Mouse (Mus musculus) neural tube, embryonic 14.5 days (tissue): ENCODE measurements at regions not wholly inside any gene's neighbourhood (a gene's known extent, or its start where the extent isn't known, plus 50 kb on each side); places are given as distances from the start of the nearest gene placed in this dataset.

Experiments used
- ATAC-seq: fragments of 200-750 bp; cut with Nextera tagmentation; 2 replicates; pipeline ENCODE4 v1.8.0; 2017; ENCODE audit warnings: low read depth, mild to moderate bottlenecking, moderate TSS enrichment, moderate library complexity
- H3K27ac ChIP-seq: fragments of 300-500 bp; sonication (generic); 2 replicates; pipeline ENCODE4 v1.5.1; 2014; ENCODE audit warnings: low read depth, mild to moderate bottlenecking, control low read depth, low read length, moderate library complexity, mixed read lengths
- H3K27me3 ChIP-seq: fragments of 300-500 bp; sonication (generic); 2 replicates; pipeline ENCODE4 v1.6.1; 2014; ENCODE audit warnings: low read length; ENCODE audit not compliant: control insufficient read depth, insufficient read depth
- H3K36me3 ChIP-seq: fragments of 300-500 bp; sonication (generic); 2 replicates; pipeline ENCODE4 v1.6.1; 2014; ENCODE audit warnings: low read length, mixed read lengths; ENCODE audit not compliant: control insufficient read depth, insufficient read depth
- H3K4me1 ChIP-seq: fragments of 300-500 bp; sonication (generic); 2 replicates; pipeline ENCODE4 v1.6.1; 2014; ENCODE audit warnings: low read length; ENCODE audit not compliant: control insufficient read depth, insufficient read depth
- H3K4me2 ChIP-seq: fragments of 300-500 bp; sonication (generic); 2 replicates; pipeline ENCODE4 v1.6.1; 2014; ENCODE audit warnings: mild to moderate bottlenecking, low read depth, low read length, control low read depth
- H3K4me3 ChIP-seq: fragments of 300-500 bp; sonication (generic); 2 replicates; pipeline ENCODE4 v1.5.1; 2014; ENCODE audit warnings: low read depth, low read length, control low read depth, mixed read lengths
- H3K9ac ChIP-seq: fragments of 300-500 bp; sonication (generic); replicated peaks from 2 replicates; pipeline ENCODE4 v1.6.1; 2014; ENCODE audit warnings: low read depth, mild to moderate bottlenecking, control low read depth, low read length, mixed read lengths
- H3K9me3 ChIP-seq: fragments of 300-500 bp; sonication (generic); 2 replicates; pipeline ENCODE4 v1.6.1; 2016; ENCODE audit warnings: low read length; ENCODE audit not compliant: control insufficient read depth
- WGBS: fragments of 180-500 bp; shearing (Covaris S2); extraction: QIAGEN DNeasy Blood & Tissue Kit; methylation state at CpG from one replicate; pipeline ENCODE4 v1.1.7; 2014; 5-methylcytosine and 5-hydroxymethylcytosine counted together

- 70% methylated on average over 6 of the region's 6 CpGs for WGBS
- H3K4me1 ChIP-seq, result 0 out of 2 replicates have a peak, but pooled peaks cover 8% of the 10 kb centered on the region
Measured at GRCm38 (mm10) chr5:139612676-139613075, 69.4 kb downstream of the Uncx start.

GRCm38 (mm10) chr5:139613601-139614000 is 70.3 kb downstream of the Uncx start:
- Histone ChIP-seq H3K36me3 (no peaks in the 10 kb centered on the region), H3K27ac (no peak overlapping the region), H3K9ac (no peak overlapping the region), H3K9me3 (no peaks in the 10 kb centered on the region), H3K4me3 (no peak overlapping the region), H3K27me3 (peaks cover 2% of the 10 kb centered on the region; the same call in 1 of the 2 replicates), H3K4me2 (no peak overlapping the region), H3K4me1 (peaks cover 8% of the 10 kb centered on the region; the same call in 1 of the 2 replicates)
- no peak for ATAC-seq
- WGBS, result 73% methylated on average over 5 of the region's 5 CpGs

More at GRCm38 (mm10) chr5:139612676-139613075, 69.4 kb downstream of the Uncx start:
- H3K27ac ChIP-seq, result no peak overlapping the region
- no peak overlapping the region for H3K4me2 ChIP-seq
- ATAC-seq, result no peak
- H3K9ac ChIP-seq, result no peak overlapping the region
- no peaks in the 10 kb centered on the region for H3K9me3 ChIP-seq
- no peak overlapping the region for H3K4me3 ChIP-seq
- H3K36me3 ChIP-seq, result no peaks in the 10 kb centered on the region
- H3K27me3 ChIP-seq, result peaks cover 2% of the 10 kb centered on the region; the same call in 1 of the 2 replicates

DNA sequence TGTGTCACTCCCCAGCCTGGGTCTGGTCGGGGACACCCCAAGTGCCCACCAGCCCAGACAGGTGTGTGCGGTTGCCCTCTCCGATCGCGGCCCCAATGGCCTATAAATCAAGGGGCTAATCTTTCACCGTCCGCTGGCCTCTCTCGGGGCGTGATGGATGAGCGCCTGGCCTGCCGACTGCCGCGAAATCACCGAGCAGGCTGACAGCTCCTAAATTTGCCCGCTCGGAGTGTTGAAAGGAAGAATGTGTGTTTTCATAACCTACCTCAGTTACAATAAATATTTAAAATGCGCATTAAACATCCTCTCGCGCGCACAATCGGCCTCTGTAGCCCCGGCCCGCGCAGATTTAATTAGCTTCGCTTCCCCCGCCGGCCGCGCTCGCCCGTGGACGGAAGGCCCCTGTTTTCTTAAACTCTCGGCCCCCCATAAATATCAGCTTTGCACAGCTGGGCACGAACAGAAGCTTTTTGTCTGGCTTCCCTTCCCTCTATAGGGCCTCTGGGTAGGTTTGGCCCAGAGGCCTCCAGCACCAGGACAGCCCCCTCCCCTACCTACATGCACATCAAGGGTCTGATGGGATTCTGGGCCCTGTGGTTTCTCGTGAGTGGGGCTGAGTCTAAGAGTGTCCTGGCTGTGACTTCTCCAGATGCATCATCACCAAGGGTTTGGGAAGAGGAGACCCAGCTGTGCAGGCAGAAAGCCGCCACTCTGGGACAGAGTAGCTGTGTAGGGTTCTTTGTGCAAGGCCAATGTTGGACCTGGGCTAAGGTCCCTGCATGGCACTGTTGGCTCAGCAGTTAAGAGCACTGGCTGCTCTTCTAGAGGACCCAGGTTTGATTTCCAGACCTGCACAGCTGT is 76.2 kb downstream of the Uncx start:
- 8% methylated on average over 36 of the region's 36 CpGs for WGBS
- no peak overlapping the region for H3K4me3 ChIP-seq
- peaks cover 2% of the 10 kb centered on the region; the same call in 1 of the 2 replicates for H3K27me3 ChIP-seq
- no peaks in the 10 kb centered on the region for H3K9me3 ChIP-seq
- H3K4me2 ChIP-seq, result no peak overlapping the region
- no peaks in the 10 kb centered on the region for H3K36me3 ChIP-seq
- peak overlapping the region; percentile 52 for H3K27ac ChIP-seq
- peaks cover 15% of the 10 kb centered on the region for H3K4me1 ChIP-seq
- H3K9ac ChIP-seq, result no peak overlapping the region; the same call in 1 of the 2 replicates
- ATAC-seq, result peak; percentile 33; the same call in 1 of the 2 replicates

DNA sequence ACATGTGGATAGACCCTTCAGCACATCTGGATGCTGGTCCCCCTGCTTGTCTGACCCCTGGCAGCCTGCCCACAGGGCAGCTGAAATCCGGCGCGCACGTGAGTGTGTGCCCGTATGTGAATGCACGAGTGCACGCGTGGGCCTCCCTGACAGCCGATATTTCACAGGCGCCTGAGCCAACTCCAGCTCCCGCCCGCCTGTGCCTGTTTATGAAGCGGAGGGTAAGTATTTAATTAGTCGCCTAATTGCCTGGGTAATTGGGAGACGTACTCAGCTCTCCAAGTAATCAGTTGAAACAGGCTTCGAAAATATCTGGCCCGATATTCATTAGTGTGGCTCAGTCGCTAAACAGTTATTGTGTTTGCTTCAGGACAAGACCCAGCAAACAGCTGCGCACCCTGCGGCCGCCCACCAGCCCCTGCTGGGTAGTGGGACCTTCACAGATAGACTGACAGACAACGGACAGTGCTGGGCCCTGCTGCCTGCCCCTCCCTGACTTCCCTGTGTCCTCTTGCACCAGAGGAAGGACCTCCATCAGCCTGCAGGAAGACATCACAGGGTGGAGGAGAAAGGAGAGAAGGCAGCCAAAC is 82.7 kb downstream of the Uncx start:
- H3K27ac ChIP-seq, result peak overlapping the region; percentile 34; the same call in 1 of the 2 replicates
- peak; percentile 69; the same call in 1 of the 2 replicates for ATAC-seq

DNA sequence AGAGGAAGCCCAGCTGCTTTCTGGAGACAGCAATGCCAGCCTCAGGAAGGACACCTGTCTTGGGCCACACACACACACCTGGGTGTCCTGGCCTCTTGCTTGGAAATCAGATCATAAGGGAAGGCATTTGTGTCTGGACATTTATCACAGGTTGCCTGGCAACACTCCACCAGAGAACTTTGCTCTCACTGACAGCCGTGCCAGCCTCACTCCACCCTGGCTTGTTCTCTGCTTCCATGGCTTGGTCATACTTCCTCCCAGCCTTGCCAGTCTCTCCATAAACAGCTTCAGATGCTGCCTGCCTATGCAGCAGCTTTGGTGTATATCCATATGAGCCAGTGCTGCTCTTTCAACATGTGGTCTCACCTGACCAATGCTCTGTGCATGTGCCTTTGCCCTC is 84.3 kb downstream of the Uncx start:
- Histone ChIP-seq H3K36me3 (no peaks in the 10 kb centered on the region), H3K9me3 (peaks cover 5% of the 10 kb centered on the region; the same call in 1 of the 2 replicates), H3K9ac (no peak overlapping the region), H3K27ac (no peak overlapping the region), H3K4me1 (no peaks in the 10 kb centered on the region), H3K4me3 (no peak overlapping the region), H3K4me2 (no peak overlapping the region), H3K27me3 (no peaks in the 10 kb centered on the region)
- 38% methylated on average over 1 of the region's 1 CpGs for WGBS
- ATAC-seq, result no peak

More for the DNA sequence above, 82.7 kb downstream of the Uncx start:
- H3K4me2 ChIP-seq, result no peak overlapping the region
- no peak overlapping the region for H3K4me3 ChIP-seq
- H3K36me3 ChIP-seq, result no peaks in the 10 kb centered on the region
- H3K9ac ChIP-seq, result no peak overlapping the region
- H3K27me3 ChIP-seq, result no peaks in the 10 kb centered on the region
- peaks cover 5% of the 10 kb centered on the region; the same call in 1 of the 2 replicates for H3K9me3 ChIP-seq
- whole genome bisulfite sequencing, result 38% methylated on average over 22 of the region's 22 CpGs
- H3K4me1 ChIP-seq, result no peaks in the 10 kb centered on the region

DNA sequence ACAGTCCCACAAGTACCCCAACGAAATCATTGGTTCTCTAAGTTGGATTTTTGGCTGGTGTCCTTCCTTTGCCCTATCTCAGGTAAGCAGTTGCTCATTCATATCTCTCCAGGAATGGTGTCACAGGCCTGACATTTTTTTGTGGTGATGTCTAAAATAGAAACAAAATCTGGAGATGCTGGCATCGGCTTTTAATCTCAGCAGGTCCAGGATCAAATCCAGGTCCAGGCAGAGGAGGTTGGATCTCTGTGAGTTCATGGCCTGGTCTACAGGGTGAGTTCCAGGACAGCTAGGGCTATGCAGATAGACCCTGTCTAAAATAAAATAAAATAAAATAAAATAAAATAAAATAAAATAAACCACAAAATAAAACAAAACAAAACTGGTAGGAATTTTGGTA is 93.7 kb downstream of the Uncx start:
- no peak overlapping the region for H3K9ac ChIP-seq
- H3K27ac ChIP-seq, result no peak overlapping the region
- no peak overlapping the region for H3K4me3 ChIP-seq
- H3K4me2 ChIP-seq, result no peak overlapping the region
- H3K9me3 ChIP-seq, result no peaks in the 10 kb centered on the region
- no peaks in the 10 kb centered on the region for H3K27me3 ChIP-seq
- ATAC-seq, result no peak
- 95% methylated on average over 2 of the region's 2 CpGs for WGBS
- H3K36me3 ChIP-seq, result no peaks in the 10 kb centered on the region
- H3K4me1 ChIP-seq, result no peaks in the 10 kb centered on the region

DNA sequence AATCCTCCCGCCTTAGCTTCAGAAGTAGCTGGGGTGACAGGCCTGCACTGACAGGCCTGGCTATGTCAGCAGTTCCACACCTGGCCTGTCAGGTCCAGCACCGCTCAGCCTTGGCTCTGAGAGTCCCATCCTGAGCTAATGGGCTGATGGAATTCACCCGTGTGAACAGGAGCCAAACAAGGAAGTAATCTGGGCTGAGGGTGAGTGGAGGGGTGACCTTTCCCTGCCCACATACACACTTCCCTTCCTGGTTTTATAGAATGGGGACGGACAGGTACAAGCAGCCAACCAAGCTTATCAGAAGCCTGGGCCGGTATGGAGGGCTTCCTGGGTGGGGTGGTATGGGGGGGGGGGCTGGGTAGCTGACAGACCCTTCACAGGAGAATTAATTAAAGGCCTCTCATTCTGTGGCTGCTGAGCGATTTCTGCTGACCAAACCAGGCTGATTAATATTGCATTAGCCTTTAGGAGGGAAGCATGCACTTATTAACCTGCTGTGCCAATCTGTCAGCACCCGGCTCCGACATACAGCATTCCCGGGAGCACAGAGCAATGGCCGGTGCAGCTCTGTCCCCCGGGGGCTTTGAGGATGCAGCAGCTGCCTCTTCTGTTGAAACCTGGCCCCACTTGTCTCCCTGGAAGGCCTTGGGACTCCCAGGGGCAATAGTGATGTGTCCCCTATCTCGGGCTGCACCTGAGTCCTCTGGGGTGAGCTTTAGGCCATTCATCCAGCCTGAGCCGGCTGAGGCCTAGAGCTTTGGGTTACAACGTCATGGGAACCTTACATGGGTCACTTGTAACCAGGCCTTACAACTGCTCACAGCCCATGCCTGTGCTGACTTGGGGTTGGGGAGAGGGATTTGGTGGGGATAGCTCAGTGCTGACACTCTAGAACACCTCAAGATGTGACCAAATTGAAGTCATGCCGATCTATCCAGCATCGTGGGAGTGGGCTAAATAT is 95.2 kb downstream of the Micall2 start:
- 35% methylated on average over 16 of the region's 16 CpGs for WGBS
- H3K4me2 ChIP-seq, result no peak overlapping the region
- H3K27ac ChIP-seq, result no peak overlapping the region

DNA sequence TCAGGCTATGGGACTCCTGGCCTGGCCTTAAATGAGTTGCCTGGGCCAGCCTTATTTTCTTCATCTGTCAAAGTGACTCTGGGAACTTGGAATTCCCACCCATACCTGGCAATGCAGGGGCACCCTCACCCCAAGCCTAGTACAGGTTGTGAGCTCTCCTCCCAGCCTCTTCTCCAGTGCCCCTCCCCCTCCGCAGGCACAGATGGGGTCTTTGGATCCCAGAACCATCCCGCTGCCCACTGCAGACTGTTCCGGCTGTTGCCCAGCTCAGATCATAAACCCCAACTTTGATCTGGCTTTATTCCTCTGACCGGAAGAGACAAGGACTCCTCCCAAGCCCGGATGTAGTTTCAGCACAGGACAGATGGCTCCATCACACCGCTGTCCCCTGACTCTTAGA is 91.3 kb downstream of the Micall2 start:
- 67% methylated on average over 6 of the region's 6 CpGs for WGBS
- no peaks in the 10 kb centered on the region for H3K27me3 ChIP-seq
- no peak overlapping the region for H3K4me2 ChIP-seq
- no peak overlapping the region for H3K9ac ChIP-seq
- H3K27ac ChIP-seq, result no peak overlapping the region
- no peak overlapping the region for H3K4me3 ChIP-seq
- H3K4me1 ChIP-seq, result no peaks in the 10 kb centered on the region
- H3K36me3 ChIP-seq, result no peaks in the 10 kb centered on the region
- H3K9me3 ChIP-seq, result no peaks in the 10 kb centered on the region
- ATAC-seq, result no peak

More for the DNA sequence above, 95.2 kb downstream of the Micall2 start:
- no peaks in the 10 kb centered on the region for H3K27me3 ChIP-seq
- H3K36me3 ChIP-seq, result no peaks in the 10 kb centered on the region
- no peak overlapping the region for H3K4me3 ChIP-seq
- H3K9me3 ChIP-seq, result no peaks in the 10 kb centered on the region
- no peaks in the 10 kb centered on the region for H3K4me1 ChIP-seq
- ATAC-seq, result no peak
- H3K9ac ChIP-seq, result no peak overlapping the region
